Mouse (Mus musculus): ENCODE data around the gene Tvp23b.

- no peak for TF ChIP-seq MAFK (IDR thresholded peaks at IDR 0.05; ENCODE audit: insufficient read depth, low read depth, low read length)
- no peak for TF ChIP-seq ZNF384 (IDR thresholded peaks at IDR 0.05; ENCODE audit: low read depth, low read length)
These were observed 70.3 kb downstream of the Tvp23b start for GRCm38 (mm10) chr11:62949548-62949947.

All from ES-E14 (cell line).